Mouse (Mus musculus): ENCODE measurements around the gene Gpc4. TPM values are rescaled to one million over a fixed set of nuclear protein-coding genes. Genes with fewer than 3 reads are reported as not detected.

Gene Gpc4
- total and polyA plus RNA-seq, 2 experiments from 2014 or later = 1.6 to 7.2 TPM

GRCm38 (mm10) chrX:52154821-52155220 is 10.2 kb downstream of the Gpc4 start:
- Histone ChIP-seq H3K27me3 (ENCODE audit: insufficient read depth, low read length) (no peaks in the 10 kb centered on the region), H3K9ac (replicated peaks; ENCODE audit: low read length, poor library complexity, severe bottlenecking) (no peak overlapping the region), H3K4me2 (ENCODE audit: low read depth, low read length, poor library complexity, severe bottlenecking) (no peak overlapping the region), H3K27ac (ENCODE audit: low read depth, low read length) (no peak overlapping the region), H3K4me3 (ENCODE audit: low read depth, low read length) (no peak overlapping the region), H3K9me3 (ENCODE audit: low read length) (no peaks in the 10 kb centered on the region), H3K36me3 (ENCODE audit: insufficient read depth, low read length) (no peaks in the 10 kb centered on the region), H3K4me1 (ENCODE audit: insufficient read depth, low read length) (no peaks in the 10 kb centered on the region)
- ATAC-seq (ENCODE audit: low FRiP score) (no peak), DNase-seq (ENCODE audit: low spot score) (no peak)
- 90% methylated on average over 4 of the region's 4 CpGs for WGBS
- no peak for TF ChIP-seq CTCF (IDR thresholded peaks at IDR 0.05)

GRCm38 (mm10) chrX:52153451-52153850 is 11.6 kb downstream of the Gpc4 start:
- ATAC-seq (ENCODE audit: low FRiP score) = no peak
- no peaks in the 10 kb centered on the region for H3K9me3 ChIP-seq (ENCODE audit: low read length)
- H3K4me1 ChIP-seq (ENCODE audit: insufficient read depth, low read length) = no peaks in the 10 kb centered on the region
- no peak for DNase-seq (ENCODE audit: low spot score)
- no peaks in the 10 kb centered on the region for H3K36me3 ChIP-seq (ENCODE audit: insufficient read depth, low read length)
- no peak overlapping the region for H3K4me2 ChIP-seq (ENCODE audit: low read depth, low read length, poor library complexity, severe bottlenecking)
- no peak overlapping the region for H3K9ac ChIP-seq (replicated peaks; ENCODE audit: low read length, poor library complexity, severe bottlenecking)
- H3K27me3 ChIP-seq (ENCODE audit: insufficient read depth, low read length) = no peaks in the 10 kb centered on the region
- TF ChIP-seq CTCF (IDR thresholded peaks at IDR 0.05) = no peak
- H3K4me3 ChIP-seq (ENCODE audit: low read depth, low read length) = no peak overlapping the region
- H3K27ac ChIP-seq (ENCODE audit: low read depth, low read length) = no peak overlapping the region
- 73% methylated on average over 4 of the region's 4 CpGs for WGBS

- Histone ChIP-seq H3K36me3 (ENCODE audit: insufficient read depth, low read length) (no peaks in the 10 kb centered on the region), H3K4me1 (ENCODE audit: insufficient read depth, low read length) (no peaks in the 10 kb centered on the region), H3K4me2 (ENCODE audit: low read depth, low read length, poor library complexity, severe bottlenecking) (no peak overlapping the region), H3K4me3 (ENCODE audit: low read depth, low read length) (no peak overlapping the region), H3K9me3 (ENCODE audit: low read length) (no peaks in the 10 kb centered on the region), H3K27me3 (ENCODE audit: insufficient read depth, low read length) (no peaks in the 10 kb centered on the region), H3K9ac (replicated peaks; ENCODE audit: low read length, poor library complexity, severe bottlenecking) (no peak overlapping the region), H3K27ac (ENCODE audit: low read depth, low read length) (no peak overlapping the region)
- no peak for TF ChIP-seq CTCF (IDR thresholded peaks at IDR 0.05)
- no peak for ATAC-seq (ENCODE audit: low FRiP score)
- no peak for DNase-seq (ENCODE audit: low spot score)
- WGBS = 81% methylated on average over 5 of the region's 5 CpGs
These were observed 12.1 kb downstream of the Gpc4 start for GRCm38 (mm10) chrX:52152961-52153360.

GRCm38 (mm10) chrX:52151555-52151954 is 13.5 kb downstream of the Gpc4 start:
- H3K27me3 ChIP-seq (ENCODE audit: insufficient read depth, low read length) = no peaks in the 10 kb centered on the region
- H3K4me1 ChIP-seq (ENCODE audit: insufficient read depth, low read length) = no peaks in the 10 kb centered on the region
- H3K4me3 ChIP-seq (ENCODE audit: low read depth, low read length) = no peak overlapping the region
- WGBS = 91% methylated on average over 5 of the region's 5 CpGs
- H3K9ac ChIP-seq (replicated peaks; ENCODE audit: low read length, poor library complexity, severe bottlenecking) = no peak overlapping the region
- no peak overlapping the region for H3K27ac ChIP-seq (ENCODE audit: low read depth, low read length)
- H3K9me3 ChIP-seq (ENCODE audit: low read length) = no peaks in the 10 kb centered on the region
- no peaks in the 10 kb centered on the region for H3K36me3 ChIP-seq (ENCODE audit: insufficient read depth, low read length)
- ATAC-seq (ENCODE audit: low FRiP score) (no peak), DNase-seq (ENCODE audit: low spot score) (no peak)
- no peak overlapping the region for H3K4me2 ChIP-seq (ENCODE audit: low read depth, low read length, poor library complexity, severe bottlenecking)
- TF ChIP-seq CTCF (IDR thresholded peaks at IDR 0.05) = no peak

GRCm38 (mm10) chrX:52151100-52151499 is 14.0 kb downstream of the Gpc4 start:
- Histone ChIP-seq H3K4me1 (ENCODE audit: insufficient read depth, low read length) (no peaks in the 10 kb centered on the region), H3K4me2 (ENCODE audit: low read depth, low read length, poor library complexity, severe bottlenecking) (no peak overlapping the region), H3K9me3 (ENCODE audit: low read length) (no peaks in the 10 kb centered on the region), H3K36me3 (ENCODE audit: insufficient read depth, low read length) (no peaks in the 10 kb centered on the region), H3K27ac (ENCODE audit: low read depth, low read length) (no peak overlapping the region), H3K4me3 (ENCODE audit: low read depth, low read length) (no peak overlapping the region), H3K9ac (replicated peaks; ENCODE audit: low read length, poor library complexity, severe bottlenecking) (no peak overlapping the region), H3K27me3 (ENCODE audit: insufficient read depth, low read length) (no peaks in the 10 kb centered on the region)
- ATAC-seq (ENCODE audit: low FRiP score) = no peak
- DNase-seq (ENCODE audit: low spot score) = no peak
- TF ChIP-seq CTCF (IDR thresholded peaks at IDR 0.05) = no peak
- WGBS = 75% methylated on average over 7 of the region's 7 CpGs

- ATAC-seq (ENCODE audit: low FRiP score) = no peak
- H3K36me3 ChIP-seq (ENCODE audit: insufficient read depth, low read length) = no peaks in the 10 kb centered on the region
- no peak overlapping the region for H3K27ac ChIP-seq (ENCODE audit: low read depth, low read length)
- TF ChIP-seq CTCF (IDR thresholded peaks at IDR 0.05) = no peak
- DNase-seq (ENCODE audit: low spot score) = no peak
- H3K9me3 ChIP-seq (ENCODE audit: low read length) = no peaks in the 10 kb centered on the region
- no peaks in the 10 kb centered on the region for H3K27me3 ChIP-seq (ENCODE audit: insufficient read depth, low read length)
- no peak overlapping the region for H3K4me3 ChIP-seq (ENCODE audit: low read depth, low read length)
- no peak overlapping the region for H3K4me2 ChIP-seq (ENCODE audit: low read depth, low read length, poor library complexity, severe bottlenecking)
- no peaks in the 10 kb centered on the region for H3K4me1 ChIP-seq (ENCODE audit: insufficient read depth, low read length)
- H3K9ac ChIP-seq (replicated peaks; ENCODE audit: low read length, poor library complexity, severe bottlenecking) = no peak overlapping the region
These were observed 19.5 kb downstream of the Gpc4 start for GRCm38 (mm10) chrX:52145563-52145962.
